Mouse (Mus musculus): Measurements from ENCODE around the gene Slc45a2. TPM values are rescaled to one million over a fixed set of nuclear protein-coding genes. Genes with fewer than 3 reads are reported as not detected.

Slc45a2 gene
- total and polyA plus RNA-seq, 3 experiments, result 0.05 TPM; not detected in 2

DNA sequence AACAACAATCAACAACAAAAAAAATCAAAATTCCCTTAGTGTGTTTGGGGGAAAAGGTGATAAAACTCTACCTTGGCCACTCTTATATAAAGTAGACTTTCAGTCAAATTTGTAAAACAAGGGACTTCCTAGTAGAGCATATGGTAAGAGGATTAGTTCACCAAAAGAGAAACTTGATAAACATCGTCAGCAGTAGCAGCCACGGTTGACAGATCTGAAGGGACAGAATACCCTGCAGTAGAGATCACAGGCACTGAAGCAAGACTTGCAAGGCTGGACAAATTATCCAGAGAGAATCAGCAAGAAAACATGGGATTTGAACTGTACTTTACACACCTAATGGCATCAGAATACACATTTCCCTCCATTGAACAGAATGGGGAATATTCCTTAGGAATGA lies 14.4 kb downstream of the Slc45a2 start:
- ATAC-seq (ENCODE audit: extremely low read depth, insufficient number of reproducible peaks, low FRiP score, poor library complexity, severe bottlenecking), result no peak
- H3K27me3 ChIP-seq (ENCODE audit: insufficient read depth, low read length), result peaks cover 7% of the 10 kb centered on the region; the same call in 1 of the 2 replicates
- no peak overlapping the region for H3K4me3 ChIP-seq (ENCODE audit: low read depth, low read length)
- DNase-seq (ENCODE audit: low spot score), result no peak
- H3K9me3 ChIP-seq (replicated peaks), result no peaks in the 10 kb centered on the region
- H3K4me1 ChIP-seq (ENCODE audit: insufficient read depth, low read depth, low read length), result no peaks in the 10 kb centered on the region
- H3K36me3 ChIP-seq (replicated peaks), result no peaks in the 10 kb centered on the region
- TF ChIP-seq GATA2 (IDR thresholded peaks at IDR 0.05; ENCODE audit: borderline replicate concordance, low read depth, low read length) (no peak), CTCF (IDR thresholded peaks at IDR 0.05; ENCODE audit: low read depth, low read length) (no peak), GATA1 (IDR thresholded peaks at IDR 0.05; ENCODE audit: borderline replicate concordance, low read length) (no peak)

DNA sequence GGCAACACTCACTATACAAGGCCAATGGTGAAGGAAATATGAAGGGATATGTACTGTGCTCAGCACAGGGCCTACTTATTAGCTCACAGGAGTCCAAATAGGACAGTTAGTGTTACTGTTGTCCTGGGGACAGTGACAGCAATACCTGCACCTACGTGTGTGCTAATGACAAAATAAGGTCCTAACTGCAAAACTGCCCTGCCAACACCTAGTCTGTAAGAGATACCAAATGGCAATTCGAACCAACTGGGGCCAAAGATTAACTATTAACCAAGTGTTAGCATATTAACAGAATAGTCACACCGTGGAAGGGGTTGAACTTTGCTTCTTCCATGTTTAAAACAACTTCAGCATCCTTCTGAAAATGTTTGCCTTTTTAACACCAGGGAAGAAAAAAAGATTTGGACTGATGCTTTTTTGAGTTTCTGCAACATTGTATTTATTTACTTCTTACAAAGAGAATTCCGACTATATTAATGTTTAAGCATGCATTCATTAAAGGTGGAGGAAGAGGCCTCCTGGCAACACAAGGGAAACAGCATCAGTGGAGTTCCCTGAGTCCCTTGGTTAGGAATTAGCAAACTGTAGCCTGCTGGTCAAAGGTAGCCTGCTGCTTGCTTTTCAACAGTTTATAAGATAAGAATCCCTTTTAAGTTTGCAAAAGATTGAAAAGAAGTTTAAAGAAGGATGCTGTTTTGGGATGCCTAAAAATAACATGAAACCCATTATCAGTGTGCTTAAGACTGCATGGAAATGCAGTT lies 26.5 kb downstream of the Slc45a2 start:
- no peaks in the 10 kb centered on the region for H3K9me3 ChIP-seq (replicated peaks)
- ATAC-seq (ENCODE audit: extremely low read depth, insufficient number of reproducible peaks, low FRiP score, poor library complexity, severe bottlenecking) (no peak), DNase-seq (ENCODE audit: low spot score) (no peak)
- TF ChIP-seq POLR2AphosphoS5 (IDR thresholded peaks at IDR 0.05; ENCODE audit: insufficient replicate concordance, low read depth, low read length), result no peak
- no peak for TF ChIP-seq GATA1 (IDR thresholded peaks at IDR 0.05; ENCODE audit: borderline replicate concordance, low read length)
- TF ChIP-seq GATA2 (IDR thresholded peaks at IDR 0.05; ENCODE audit: borderline replicate concordance, low read depth, low read length), result no peak
- no peak for TF ChIP-seq CTCF (IDR thresholded peaks at IDR 0.05; ENCODE audit: low read depth, low read length)
- no peak for TF ChIP-seq TAL1 (conservative IDR thresholded peaks at IDR 0.05; ENCODE audit: low read depth, low read length)
- H3K4me3 ChIP-seq (ENCODE audit: low read depth, low read length), result no peak overlapping the region
- no peaks in the 10 kb centered on the region for H3K4me1 ChIP-seq (ENCODE audit: insufficient read depth, low read depth, low read length)
- peaks cover 9% of the 10 kb centered on the region for H3K27me3 ChIP-seq (ENCODE audit: insufficient read depth, low read length)
- H3K36me3 ChIP-seq (replicated peaks), result no peaks in the 10 kb centered on the region

DNA sequence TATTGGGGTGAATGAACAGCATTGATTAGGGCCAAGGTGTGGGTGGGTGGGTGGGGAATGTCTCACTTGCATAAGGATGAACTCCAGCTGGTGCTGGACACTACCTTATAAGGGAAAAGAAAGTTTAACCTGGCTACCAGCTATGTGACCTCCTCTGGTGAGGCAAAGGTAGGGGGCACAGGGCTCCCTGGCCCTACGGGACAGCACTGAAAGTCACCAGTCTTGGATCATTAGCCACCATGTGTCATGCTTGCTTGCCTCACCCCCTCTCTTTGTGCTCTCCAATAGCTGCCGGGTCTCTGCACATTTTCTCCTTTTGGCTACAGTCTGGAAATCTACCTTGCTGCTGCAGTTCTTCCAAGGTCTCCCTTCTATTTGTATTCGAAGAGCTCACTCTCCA lies 29.7 kb downstream of the Slc45a2 start:
- ATAC-seq (ENCODE audit: extremely low read depth, insufficient number of reproducible peaks, low FRiP score, poor library complexity, severe bottlenecking), result no peak
- TF ChIP-seq GATA2 (IDR thresholded peaks at IDR 0.05; ENCODE audit: borderline replicate concordance, low read depth, low read length) (no peak), GATA1 (IDR thresholded peaks at IDR 0.05; ENCODE audit: borderline replicate concordance, low read length) (no peak), POLR2AphosphoS5 (IDR thresholded peaks at IDR 0.05; ENCODE audit: insufficient replicate concordance, low read depth, low read length) (no peak), TAL1 (conservative IDR thresholded peaks at IDR 0.05; ENCODE audit: low read depth, low read length) (no peak), CTCF (IDR thresholded peaks at IDR 0.05; ENCODE audit: low read depth, low read length) (no peak)
- no peak for DNase-seq (ENCODE audit: low spot score)

DNA sequence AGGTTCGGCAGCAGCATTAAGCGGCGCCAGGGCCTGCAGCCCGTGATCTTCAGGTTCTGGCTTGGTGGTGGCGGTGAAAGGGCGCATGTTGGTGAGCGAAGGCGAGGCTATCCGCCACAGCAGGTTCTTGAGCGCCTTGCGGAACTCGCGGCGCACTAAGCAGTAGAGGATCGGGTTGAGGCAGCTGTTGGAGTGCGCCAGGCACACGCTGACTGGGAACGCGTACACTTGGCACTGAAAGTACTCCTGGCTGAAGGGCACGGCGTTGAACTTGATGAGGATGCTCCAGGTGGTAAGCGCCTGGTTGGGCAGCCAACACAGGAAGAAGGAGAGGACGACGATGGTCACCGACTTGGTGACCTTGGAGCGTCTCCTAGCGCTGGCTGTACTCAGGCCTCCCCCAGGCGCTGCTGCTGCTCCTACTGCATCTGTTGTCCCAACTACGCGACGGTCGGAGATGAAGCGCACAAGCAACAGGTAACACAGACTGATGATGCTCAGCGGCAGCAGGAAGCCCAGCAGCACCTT lies 35.5 kb downstream of the Slc45a2 start:
- no peak for ATAC-seq (ENCODE audit: extremely low read depth, insufficient number of reproducible peaks, low FRiP score, poor library complexity, severe bottlenecking)
- H3K4me3 ChIP-seq (ENCODE audit: low read depth, low read length), result no peak overlapping the region
- peaks cover 12% of the 10 kb centered on the region; the same call in 1 of the 2 replicates for H3K27me3 ChIP-seq (ENCODE audit: insufficient read depth, low read length)
- no peaks in the 10 kb centered on the region for H3K9me3 ChIP-seq (replicated peaks)
- TF ChIP-seq TAL1 (conservative IDR thresholded peaks at IDR 0.05; ENCODE audit: low read depth, low read length) (no peak), CTCF (IDR thresholded peaks at IDR 0.05; ENCODE audit: low read depth, low read length) (no peak), GATA1 (IDR thresholded peaks at IDR 0.05; ENCODE audit: borderline replicate concordance, low read length) (no peak)
- no peak for DNase-seq (ENCODE audit: low spot score)
- no peaks in the 10 kb centered on the region for H3K36me3 ChIP-seq (replicated peaks)
- H3K4me1 ChIP-seq (ENCODE audit: insufficient read depth, low read depth, low read length), result peaks cover 4% of the 10 kb centered on the region; the same call in 1 of the 2 replicates

More for the DNA sequence above, 29.7 kb downstream of the Slc45a2 start:
- Histone ChIP-seq H3K4me3 (ENCODE audit: low read depth, low read length) (no peak overlapping the region), H3K36me3 (replicated peaks) (no peaks in the 10 kb centered on the region), H3K4me1 (ENCODE audit: insufficient read depth, low read depth, low read length) (no peaks in the 10 kb centered on the region), H3K27me3 (ENCODE audit: insufficient read depth, low read length) (peaks cover 9% of the 10 kb centered on the region), H3K9me3 (replicated peaks) (no peaks in the 10 kb centered on the region)

DNA sequence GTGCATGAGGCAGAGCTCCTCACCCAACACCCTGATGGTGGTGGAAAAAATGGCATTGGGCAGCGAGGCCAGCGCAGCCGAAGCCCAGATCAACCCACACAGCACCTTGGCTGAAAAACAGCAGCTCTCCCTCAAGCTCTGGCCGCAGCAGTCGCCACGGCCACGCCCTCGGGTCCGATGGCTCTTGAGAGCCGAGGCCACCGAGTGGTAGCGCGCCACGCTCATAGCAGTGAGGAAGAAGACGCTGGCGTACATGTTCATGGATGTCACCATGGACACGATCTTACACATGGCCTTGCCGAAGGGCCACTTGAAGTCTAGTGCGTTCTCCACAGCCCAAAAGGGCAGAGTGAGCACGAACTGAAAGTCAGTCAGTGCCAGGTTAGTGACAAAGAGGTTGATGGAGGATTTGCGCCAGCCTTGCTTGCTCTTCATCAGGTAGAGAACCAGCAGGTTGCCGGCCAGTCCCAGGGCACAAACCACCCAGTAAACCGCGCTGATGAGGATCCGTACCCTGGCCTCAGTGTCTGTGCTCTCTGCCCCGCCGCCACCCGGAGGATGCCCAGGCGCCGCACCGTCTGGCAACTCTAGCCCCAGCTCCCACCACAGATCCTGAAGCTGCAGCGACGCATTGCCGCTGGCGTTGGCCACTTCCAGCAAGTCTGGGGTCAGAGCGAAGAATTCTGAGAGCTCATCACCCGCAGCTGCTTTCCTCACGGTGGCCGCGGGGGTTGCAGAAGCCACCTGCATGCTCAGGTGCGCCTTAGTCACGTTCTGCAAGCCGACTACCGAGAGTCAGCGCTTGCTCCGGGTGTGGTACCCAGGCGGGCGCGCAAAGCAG lies 36.2 kb downstream of the Slc45a2 start:
- Histone ChIP-seq H3K36me3 (replicated peaks) (no peaks in the 10 kb centered on the region), H3K4me3 (ENCODE audit: low read depth, low read length) (no peak overlapping the region), H3K27me3 (ENCODE audit: insufficient read depth, low read length) (peaks cover 12% of the 10 kb centered on the region; the same call in 1 of the 2 replicates), H3K4me1 (ENCODE audit: insufficient read depth, low read depth, low read length) (peaks cover 4% of the 10 kb centered on the region; the same call in 1 of the 2 replicates), H3K9me3 (replicated peaks) (no peaks in the 10 kb centered on the region)
- DNase-seq (ENCODE audit: low spot score) (no peak), ATAC-seq (ENCODE audit: extremely low read depth, insufficient number of reproducible peaks, low FRiP score, poor library complexity, severe bottlenecking) (no peak)
- TF ChIP-seq TAL1 (conservative IDR thresholded peaks at IDR 0.05; ENCODE audit: low read depth, low read length), result no peak
- no peak for TF ChIP-seq GATA2 (IDR thresholded peaks at IDR 0.05; ENCODE audit: borderline replicate concordance, low read depth, low read length)
- no peak for TF ChIP-seq POLR2AphosphoS5 (IDR thresholded peaks at IDR 0.05; ENCODE audit: insufficient replicate concordance, low read depth, low read length)
- TF ChIP-seq GATA1 (IDR thresholded peaks at IDR 0.05; ENCODE audit: borderline replicate concordance, low read length), result no peak
- TF ChIP-seq CTCF (IDR thresholded peaks at IDR 0.05; ENCODE audit: low read depth, low read length), result no peak

DNA sequence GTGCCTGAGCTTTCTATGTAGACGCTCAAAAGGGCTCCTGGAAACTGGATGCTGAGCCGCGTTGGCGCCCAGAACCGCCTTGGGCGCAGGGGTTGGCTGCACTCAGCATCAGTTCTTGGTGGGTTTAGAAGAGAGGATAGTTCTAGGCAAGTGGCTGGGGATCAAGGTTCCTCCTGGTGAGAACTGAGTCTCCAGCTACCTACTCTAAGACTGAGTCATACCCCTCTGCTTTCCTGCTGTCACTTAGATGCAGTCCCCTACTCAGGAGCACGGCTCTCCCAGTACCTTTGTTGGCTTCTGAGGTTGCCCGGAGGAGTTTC lies 36.8 kb downstream of the Slc45a2 start:
- DNase-seq (ENCODE audit: low spot score) (no peak), ATAC-seq (ENCODE audit: extremely low read depth, insufficient number of reproducible peaks, low FRiP score, poor library complexity, severe bottlenecking) (no peak)
- peaks cover 12% of the 10 kb centered on the region; the same call in 1 of the 2 replicates for H3K27me3 ChIP-seq (ENCODE audit: insufficient read depth, low read length)
- TF ChIP-seq POLR2AphosphoS5 (IDR thresholded peaks at IDR 0.05; ENCODE audit: insufficient replicate concordance, low read depth, low read length) (no peak), GATA2 (IDR thresholded peaks at IDR 0.05; ENCODE audit: borderline replicate concordance, low read depth, low read length) (no peak), CTCF (IDR thresholded peaks at IDR 0.05; ENCODE audit: low read depth, low read length) (no peak), TAL1 (conservative IDR thresholded peaks at IDR 0.05; ENCODE audit: low read depth, low read length) (no peak), GATA1 (IDR thresholded peaks at IDR 0.05; ENCODE audit: borderline replicate concordance, low read length) (no peak)
- no peak overlapping the region for H3K4me3 ChIP-seq (ENCODE audit: low read depth, low read length)
- no peaks in the 10 kb centered on the region for H3K36me3 ChIP-seq (replicated peaks)
- H3K4me1 ChIP-seq (ENCODE audit: insufficient read depth, low read depth, low read length), result peaks cover 4% of the 10 kb centered on the region; the same call in 1 of the 2 replicates
- H3K9me3 ChIP-seq (replicated peaks), result no peaks in the 10 kb centered on the region

Measured in G1E (cell line).